Mouse (Mus musculus): ENCODE measurements around the gene Cyp2d26.

The Cyp2d26 gene

DNA sequence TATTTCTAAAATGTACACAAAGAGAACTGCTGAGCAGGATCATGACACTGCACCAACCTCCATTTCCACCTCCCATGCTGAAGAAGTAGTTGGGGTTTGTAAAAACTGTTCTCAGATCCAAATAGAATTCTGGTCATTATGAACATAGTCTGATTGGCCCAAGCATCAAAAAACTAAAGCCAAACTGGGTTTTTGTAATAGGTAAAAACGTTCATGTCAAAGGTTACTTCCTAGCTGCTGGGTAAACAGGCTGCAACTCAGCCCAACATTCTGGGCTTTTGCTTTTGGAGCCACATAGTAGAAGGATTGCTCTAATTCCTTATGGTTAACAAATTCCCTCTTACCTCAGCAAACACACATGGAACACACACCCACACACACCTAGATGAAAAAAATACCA is 46.0 kb downstream of the Cyp2d26 start:
- DNase-seq: no peak

DNA sequence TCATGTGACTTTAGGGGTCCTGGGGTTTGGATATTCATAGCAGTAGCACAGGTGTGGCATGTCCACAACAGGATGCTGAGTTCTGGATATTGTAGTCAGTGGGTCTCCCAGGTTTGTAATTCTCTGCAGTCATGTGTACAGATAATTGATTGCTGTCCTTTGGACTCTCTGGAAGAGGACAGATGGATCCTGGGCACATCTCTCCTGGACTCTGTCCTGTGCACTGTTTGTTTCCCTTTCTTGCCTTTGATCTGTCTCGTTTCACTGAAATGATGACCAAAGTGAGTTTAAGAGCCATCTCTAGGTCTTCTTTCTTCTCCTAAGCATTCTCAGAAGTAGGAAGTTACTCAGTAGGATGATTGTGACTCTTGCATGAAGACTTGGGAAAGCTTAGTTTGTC is 46.6 kb downstream of the Cyp2d26 start:
- DNase-seq: peak; percentile 47

Measured in kidney, adult 9 months (tissue).